Mouse (Mus musculus): ENCODE data around the gene Trim7.

DNA sequence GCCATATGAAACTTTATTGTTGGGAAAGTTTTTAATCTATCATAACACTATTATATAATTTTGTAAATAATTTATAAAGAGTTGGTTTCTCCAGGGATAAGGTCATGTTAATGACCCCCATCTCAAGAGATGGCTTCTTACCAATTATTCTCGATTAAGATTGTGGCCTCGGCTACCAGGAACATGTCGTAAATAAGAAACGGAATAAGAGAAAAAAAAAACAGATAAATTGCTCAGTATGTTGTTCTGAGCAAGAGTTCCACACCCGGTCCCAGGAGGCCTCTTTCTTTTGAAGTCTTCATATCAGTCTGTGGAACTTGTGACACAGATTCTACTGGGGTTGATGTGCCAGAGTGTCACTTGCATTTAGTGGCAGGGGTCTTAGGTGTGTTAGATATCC, 15.3 kb downstream of the Trim7 start:
- TF ChIP-seq NANOG (IDR thresholded peaks at IDR 0.05; ENCODE audit: borderline replicate concordance, low read length) (no peak), POU5F1 (IDR thresholded peaks at IDR 0.05; ENCODE audit: borderline replicate concordance, low read length) (no peak), CTCF (conservative IDR thresholded peaks at IDR 0.05; ENCODE audit: low read length) (no peak)
